Mouse (Mus musculus) adipose tissue, adult 10 weeks (tissue): ENCODE data around the gene Tcl1b5. TPM values are rescaled to one million over a fixed set of nuclear protein-coding genes. Genes with fewer than 3 reads are reported as not detected.

Experiments used
- polyA plus RNA-seq: library from polyadenylated mRNA; stranded (reverse); fragments of 350-450 nt; fragmentation: Illumina TruSeq; extraction: RNeasy Lipid Tissue Mini Kit (QIAGEN cat#74804); gene quantifications from one replicate; pipeline ENCODE4 v1.2.3, GENCODE M21; 2014; ENCODE audit warnings: low read depth, low replicate concordance

Tcl1b5 gene
- polyA plus RNA-seq: not detected

GRCm38 (mm10) chr12:105176044-105176443 is at the start of gene Tcl1b5:
Gene Tcl1b5, plus strand, starts transcription at chr12:105176344.

DNA sequence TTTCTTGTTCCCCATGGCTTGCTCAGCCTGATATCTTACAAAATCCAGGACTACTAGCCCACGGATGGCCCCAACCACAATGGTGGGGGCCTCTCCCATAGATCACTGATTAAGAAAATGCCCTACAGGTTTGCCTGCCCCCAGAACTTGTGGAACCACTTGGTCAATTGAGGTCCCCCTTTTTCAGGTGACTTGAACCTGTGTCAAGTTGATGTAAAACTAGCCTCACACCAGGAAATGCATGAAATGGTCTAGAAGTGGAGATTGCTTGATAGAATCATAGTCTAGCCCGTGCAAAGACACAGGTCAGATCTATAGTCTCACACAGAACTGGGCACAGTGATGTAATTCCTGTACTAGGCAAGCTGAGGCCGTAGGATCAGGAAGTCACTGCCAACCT is 30.4 kb upstream of the Tcl1b5 start, which contains the start of gene Tcl1b2:
Tcl1b2 (plus strand) TSS at position 301 of the 400 bp plus-strand sequence.

GRCm38 (mm10) chr12:105159390-105159789 is 16.8 kb upstream of the Tcl1b5 start, which contains the start of gene Tcl1b1:
Gene Tcl1b1, plus strand, starts transcription at chr12:105159690.

DNA sequence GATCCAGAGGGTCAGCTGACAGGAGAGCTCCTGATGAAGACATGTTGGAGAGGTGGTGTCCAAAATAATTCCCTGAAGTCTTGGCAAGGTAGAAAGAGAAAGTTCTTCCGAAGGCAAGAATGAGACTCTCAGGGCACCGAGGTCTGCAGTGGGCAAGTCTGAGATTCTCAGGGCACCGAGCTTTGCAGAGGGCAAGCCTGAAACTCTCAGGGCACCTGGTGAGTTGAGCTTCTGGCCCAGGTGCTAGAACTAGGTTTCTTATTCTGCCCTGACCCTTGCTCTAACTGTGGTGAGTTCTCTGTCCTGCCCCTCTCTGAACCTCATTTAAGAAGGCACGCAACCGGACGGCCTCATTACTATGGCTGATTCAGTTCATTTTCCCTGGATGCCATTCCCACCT is 14.6 kb downstream of the Tcl1b5 start, which contains the start of gene Tcl1b3:
Tcl1b3 (plus strand) TSS at position 301 of the 400 bp plus-strand sequence.

DNA sequence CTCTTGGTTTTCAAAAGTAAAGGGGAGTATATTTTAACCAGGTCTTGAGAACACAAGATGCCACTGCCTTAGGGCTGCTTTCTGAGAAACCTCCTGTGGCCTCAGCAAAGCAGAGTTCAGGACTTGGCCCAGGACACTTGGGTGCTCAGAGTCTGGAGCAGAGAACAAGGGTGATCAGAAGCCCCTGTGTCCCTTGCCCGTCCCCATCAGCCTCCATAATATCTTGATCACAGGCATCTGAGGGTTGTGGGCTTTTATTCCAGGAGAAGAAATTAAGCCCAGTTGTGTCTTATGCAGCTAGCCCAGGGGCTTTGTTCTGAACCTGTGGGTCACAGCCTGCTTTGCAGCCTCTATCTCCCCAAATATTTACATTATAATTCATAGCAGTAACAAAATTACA is 25.5 kb downstream of the Tcl1b5 start, which contains the start of gene Tcl1b4:
Tcl1b4 (plus strand) TSS at position 301 of the 400 bp plus-strand sequence.

GRCm38 (mm10) chr12:105222601-105223319 is 46.6 kb downstream of the Tcl1b5 start, which contains the start of gene Tcl1:
Gene Tcl1, minus strand, starts transcription at chr12:105222793.

Other genes starting within 250 kb of the Tcl1b5 start
- 4.2 TPM for gene Syne3, start 166.5 kb upstream of the Tcl1b5 start, polyA plus RNA-seq
- 31.5 TPM for gene Glrx5, start 143.7 kb upstream of the Tcl1b5 start, polyA plus RNA-seq
- not detected for gene Tcl1b2, start 30.3 kb upstream of the Tcl1b5 start, polyA plus RNA-seq
- gene Tcl1b1, start 16.7 kb upstream of the Tcl1b5 start, polyA plus RNA-seq: not detected
- not detected for gene Tcl1b3, start 14.7 kb downstream of the Tcl1b5 start, polyA plus RNA-seq
- gene Tcl1b4, start 25.6 kb downstream of the Tcl1b5 start, polyA plus RNA-seq: not detected
- not detected for gene Tcl1, start 46.4 kb downstream of the Tcl1b5 start, polyA plus RNA-seq
- not detected for gene Tunar, start 157.5 kb downstream of the Tcl1b5 start, polyA plus RNA-seq